Mouse (Mus musculus) CH12.LX (cell line): ENCODE measurements around the gene Icmt. TPM values are rescaled to one million over a fixed set of nuclear protein-coding genes. Genes with fewer than 3 reads are reported as not detected.

Source experiments
- DNase-seq: peaks from one replicate; pipeline ENCODE4 v3.0.0-alpha.2; 2013; ENCODE audit errors: extremely low read depth
- H3K27ac ChIP-seq: 2 replicates; pipeline ENCODE4 v1.5.1; 2012; ENCODE audit warnings: low read depth, mild to moderate bottlenecking, control low read depth, moderate library complexity; ENCODE audit not compliant: insufficient read depth
- H3K27me3 ChIP-seq: replicated peaks from 2 replicates; pipeline ENCODE3; 2012; ENCODE audit warnings: inconsistent platforms
- H3K36me3 ChIP-seq, 2 experiments: replicated peaks in 1 of 2; 2 replicates each; pipeline versions ENCODE3 to v1.6.1; 2012; ENCODE audit warnings: inconsistent platforms in 1 of 2, low read length in 1 of 2, mild to moderate bottlenecking in 1 of 2, mixed read lengths in 1 of 2, moderate library complexity in 1 of 2; ENCODE audit not compliant: control insufficient read depth in 1 of 2, insufficient read depth in 1 of 2
- H3K4me1 ChIP-seq, 2 experiments: 2 replicates each; pipeline ENCODE4 v1.6.1; 2012; ENCODE audit warnings: inconsistent platforms in 1 of 2, moderate library complexity in 1 of 2; ENCODE audit not compliant: insufficient read depth in 2 of 2, control insufficient read depth in 1 of 2
- H3K4me2 ChIP-seq: 2 replicates; pipeline ENCODE4 v1.6.1; 2012; ENCODE audit warnings: low read depth, mild to moderate bottlenecking, control low read depth; ENCODE audit not compliant: poor library complexity, insufficient read depth, severe bottlenecking
- H3K4me3 ChIP-seq, 3 experiments: fragments of 150-350 bp in 1 of 3; sonication (generic) in 1 of 3; replicated peaks in 1 of 3; 2 replicates each; pipeline versions ENCODE3 to v1.5.1; 2011 to 2012; ENCODE audit warnings: low read depth in 2 of 3, low read length in 2 of 3, mild to moderate bottlenecking in 2 of 3, moderate library complexity in 2 of 3, control low read depth in 1 of 3, improper control_type of control experiment in 1 of 3, inconsistent platforms in 1 of 3, mixed read lengths in 1 of 3; ENCODE audit not compliant: poor library complexity in 1 of 3
- H3K79me2 ChIP-seq: replicated peaks from 2 replicates; pipeline ENCODE4 v1.6.1; 2012; ENCODE audit warnings: mild to moderate bottlenecking, moderate library complexity; ENCODE audit not compliant: control insufficient read depth, poor library complexity, insufficient read depth, severe bottlenecking; ENCODE audit errors: extremely low read depth
- H3K9ac ChIP-seq: 2 replicates; pipeline ENCODE4 v1.6.1; 2012; ENCODE audit warnings: low read depth, mild to moderate bottlenecking, control low read depth, moderate library complexity; ENCODE audit not compliant: insufficient read depth
- H3K9me3 ChIP-seq: replicated peaks from 2 replicates; pipeline ENCODE3; 2012; ENCODE audit warnings: low read length, inconsistent platforms, mixed read lengths
- CHD1 ChIP-seq: IDR thresholded peaks from 2 replicates; pipeline ENCODE4 v1.6.1; 2012; ENCODE audit warnings: low read depth, low read length, improper control_type of control experiment, inconsistent platforms
- CHD2 ChIP-seq: IDR thresholded peaks from 2 replicates; pipeline ENCODE4 v1.6.1; 2011; ENCODE audit warnings: low read length, improper control_type of control experiment
- CTCF ChIP-seq, 2 experiments: IDR thresholded peaks in 1 of 2; conservative IDR thresholded peaks in 1 of 2; 2 replicates each; pipeline ENCODE4 v1.5.1; 2011 to 2012; ENCODE audit warnings: low read depth in 2 of 2, low read length in 2 of 2, improper control_type of control experiment in 1 of 2, inconsistent platforms in 1 of 2, mild to moderate bottlenecking in 1 of 2, moderate library complexity in 1 of 2
- ELF1 ChIP-seq: IDR thresholded peaks from 2 replicates; pipeline ENCODE4 v1.6.1; 2014; ENCODE audit warnings: low read depth, mild to moderate bottlenecking, inconsistent platforms, low read length, improper control_type of control experiment
- ETS1 ChIP-seq: conservative IDR thresholded peaks from 2 replicates; pipeline ENCODE4 v1.6.1; 2012; ENCODE audit warnings: low read depth, mild to moderate bottlenecking, inconsistent platforms, low read length, improper control_type of control experiment, moderate library complexity
- GABPA ChIP-seq: IDR thresholded peaks from 2 replicates; pipeline ENCODE4 v1.6.1; 2012; ENCODE audit warnings: low read depth, low read length, improper control_type of control experiment, inconsistent platforms; ENCODE audit not compliant: insufficient replicate concordance
- HCFC1 ChIP-seq: IDR thresholded peaks from 2 replicates; pipeline ENCODE4 v1.6.1; 2012; ENCODE audit warnings: low read depth, mild to moderate bottlenecking, inconsistent platforms, low read length, improper control_type of control experiment
- IRF4 ChIP-seq: IDR thresholded peaks from 2 replicates; pipeline ENCODE4 v1.6.1; 2014; ENCODE audit warnings: low read depth, mild to moderate bottlenecking, inconsistent platforms, low read length, improper control_type of control experiment
- JUND ChIP-seq: conservative IDR thresholded peaks from 2 replicates; pipeline ENCODE4 v1.6.1; 2011; ENCODE audit warnings: low read depth, low read length, improper control_type of control experiment
- MAFK ChIP-seq: IDR thresholded peaks from 2 replicates; pipeline ENCODE4 v1.6.1; 2011; ENCODE audit warnings: low read length, improper control_type of control experiment; ENCODE audit not compliant: insufficient replicate concordance
- MAZ ChIP-seq: IDR thresholded peaks from 2 replicates; pipeline ENCODE4 v1.6.1; 2012; ENCODE audit warnings: low read depth, mild to moderate bottlenecking, inconsistent platforms, low read length, improper control_type of control experiment, moderate library complexity
- MXI1 ChIP-seq: IDR thresholded peaks from 2 replicates; pipeline ENCODE4 v1.6.1; 2011; ENCODE audit warnings: mild to moderate bottlenecking, low read depth, low read length, improper control_type of control experiment
- MYC ChIP-seq: IDR thresholded peaks from 2 replicates; pipeline ENCODE4 v1.6.1; 2011; ENCODE audit warnings: low read depth, mild to moderate bottlenecking, improper control_type of control experiment, low read length
- NELFE ChIP-seq: IDR thresholded peaks from 2 replicates; pipeline ENCODE4 v1.6.1; 2011; ENCODE audit warnings: low read depth, low read length, improper control_type of control experiment
- RAD21 ChIP-seq: IDR thresholded peaks from 2 replicates; pipeline ENCODE4 v1.6.1; 2011; ENCODE audit warnings: low read depth, mild to moderate bottlenecking, low read length, improper control_type of control experiment, moderate library complexity
- RCOR1 ChIP-seq: conservative IDR thresholded peaks from 2 replicates; pipeline ENCODE4 v1.6.1; 2012; ENCODE audit warnings: low read depth, mild to moderate bottlenecking, inconsistent platforms, low read length, improper control_type of control experiment
- SMC3 ChIP-seq: IDR thresholded peaks from 2 replicates; pipeline ENCODE4 v1.6.1; 2011; ENCODE audit warnings: low read depth, low read length, improper control_type of control experiment
- TBP ChIP-seq: conservative IDR thresholded peaks from 2 replicates; pipeline ENCODE4 v1.6.1; 2011; ENCODE audit warnings: low read depth, low read length, improper control_type of control experiment
- USF1 ChIP-seq: IDR thresholded peaks from 2 replicates; pipeline ENCODE4 v1.6.1; 2014; ENCODE audit warnings: low read depth, mild to moderate bottlenecking, inconsistent platforms, low read length, improper control_type of control experiment
- ZKSCAN1 ChIP-seq: IDR thresholded peaks from 2 replicates; pipeline ENCODE4 v1.6.1; 2012; ENCODE audit warnings: low read depth, inconsistent platforms, low read length, improper control_type of control experiment, borderline replicate concordance
- ZNF384 ChIP-seq: IDR thresholded peaks from 2 replicates; pipeline ENCODE4 v1.6.1; 2012; ENCODE audit warnings: low read depth, low read length, improper control_type of control experiment, inconsistent platforms
- dilution Hi-C: fragments of 300-500 bp; cut with MboI; formaldehyde crosslinking; loops from 2 replicates; pipeline ENCODE4 v1.14.3; 2020; ENCODE audit warnings: low sequenced_read_pairs; ENCODE audit not compliant: extremely low pct_unique_long_range_greater_than_20kb, extremely low pct_ligation_motif_present
- in situ Hi-C: fragments of 300-500 bp; cut with MboI; formaldehyde crosslinking; loops from 3 replicates; pipeline ENCODE4 v1.14.3; 2019; ENCODE audit warnings: low sequenced_read_pairs, low pct_ligation_motif_present, low pct_unique_long_range_greater_than_20kb, mixed read lengths
- polyA plus RNA-seq: library from polyadenylated mRNA; unstranded; fragments of >175 nt; gene quantifications from 2 replicates; pipeline ENCODE4 v1.2.1, GENCODE M21; 2012; ENCODE audit warnings: low read depth; ENCODE audit not compliant: insufficient read length
- total RNA-seq, 2 experiments: library from RNA; depleted of rRNA; stranded (reverse); fragments of 300-350 nt in 1 of 2; fragments of >200 nt in 1 of 2; gene quantifications; 2 replicates each; pipeline ENCODE4 v1.2.3; 2012 to 2014

Icmt gene
- total and polyA plus RNA-seq, 3 experiments: 18.5 to 29.8 (median 21.5) TPM

- no peak overlapping the region for H3K4me2 ChIP-seq
- H3K9me3 ChIP-seq: no peaks in the 10 kb centered on the region
- H3K4me1 ChIP-seq: peaks cover 0 to 59% of the 10 kb centered on the region in 2 experiments; a peak in 3 of 4 replicates
- H3K4me3 ChIP-seq: no peak overlapping the region
- DNase-seq: no peak
- no peak overlapping the region for H3K27ac ChIP-seq
- peaks cover 4 to 82% of the 10 kb centered on the region in 2 experiments for H3K36me3 ChIP-seq
- no peaks in the 10 kb centered on the region for H3K79me2 ChIP-seq
- dilution Hi-C loops: no loop called here
- in situ Hi-C loops: no loop called here
- no peak overlapping the region for H3K9ac ChIP-seq
- H3K27me3 ChIP-seq: no peaks in the 10 kb centered on the region
- TF ChIP-seq MAZ (no peak), CHD1 (no peak), NELFE (no peak)
Observed at GRCm38 (mm10) chr4:152263512-152264176, 33.4 kb upstream of the Icmt start.

- Histone ChIP-seq H3K79me2 (no peaks in the 10 kb centered on the region), H3K36me3 (peaks cover 4 to 82% of the 10 kb centered on the region in 2 experiments), H3K27ac (no peak overlapping the region), H3K4me1 (peaks cover 3 to 64% of the 10 kb centered on the region in 2 experiments), H3K4me3 (no peak overlapping the region), H3K4me2 (no peak overlapping the region), H3K9ac (no peak overlapping the region), H3K27me3 (no peaks in the 10 kb centered on the region), H3K9me3 (no peaks in the 10 kb centered on the region)
- in situ Hi-C loops (no loop called here), dilution Hi-C loops (no loop called here)
- no peak for DNase-seq
- TF ChIP-seq JUND (no peak), ETS1 (no peak), ELF1 (no peak), MXI1 (no peak), MAZ (no peak), MAFK (no peak), HCFC1 (no peak), GABPA (no peak), USF1 (no peak), MYC (no peak), IRF4 (no peak), SMC3 (no peak), NELFE (no peak), RCOR1 (no peak), RAD21 (no peak), CHD2 (no peak), ZKSCAN1 (no peak), TBP (no peak), ZNF384 (no peak), CTCF (conservative IDR thresholded peaks at IDR 0.05 in 1 of 2, IDR thresholded peaks at IDR 0.05 in 1 of 2; ENCODE audit: low read depth in 2 of 2, low read length in 2 of 2) (no peak)
Observed at GRCm38 (mm10) chr4:152264177-152264530, 32.9 kb upstream of the Icmt start.
